ENCODE assay signal across 8 mouse cellular contexts in genomic region chr2:18800646-18801251, GRCm38 (mm10).
DNase-seq lines count a peak whose midpoint lies in the region; ATAC-seq and TF ChIP-seq lines count a peak whose summit lies in the region.

No protein-coding gene starts in this region.

- 2% methylated on average over 24 of the region's 24 CpGs for WGBS in heart, embryonic 12.5 days
- 6% methylated on average over 24 of the region's 24 CpGs for WGBS in heart, embryonic 16.5 days
- WGBS in midbrain, embryonic 11.5 days: under 1% methylated on average over 24 of the region's 24 CpGs

- H3K36me3 ChIP-seq in heart, embryonic 12.5 days: no peaks in the 10 kb centered on the region
- no peaks in the 10 kb centered on the region for H3K36me3 ChIP-seq in heart, embryonic 16.5 days (ENCODE audit: control insufficient read depth, insufficient read depth)
- no peaks in the 10 kb centered on the region for H3K36me3 ChIP-seq in midbrain, embryonic 11.5 days (ENCODE audit: control insufficient read depth, insufficient read depth, low read length)

- no peak for DNase-seq in heart, adult 8-10 months (ENCODE audit: low spot score)
- DNase-seq in brain, embryonic 14.5 days (ENCODE audit: low read depth): peak; percentile 75
- DNase-seq in midbrain, embryonic 11.5 days (ENCODE audit: low spot score, missing footprints): peak; percentile 95
- no peak for DNase-seq in ovary, postnatal 36 days (ENCODE audit: low spot score)
- no peak for DNase-seq in thymus, adult 18-20 months
- DNase-seq in lung, postnatal 10 days: no peak

- peak overlapping the region; percentile 47 for H3K4me3 ChIP-seq in heart, embryonic 12.5 days
- peak overlapping the region; percentile 59 for H3K4me3 ChIP-seq in heart, embryonic 16.5 days (ENCODE audit: low read length)
- H3K4me3 ChIP-seq in midbrain, embryonic 11.5 days (ENCODE audit: low read depth, low read length): peak overlapping the region; percentile 28

- no peak for TF ChIP-seq POLR2A in brain, embryonic 14.5 days (IDR thresholded peaks at IDR 0.05; ENCODE audit: borderline replicate concordance, extremely low read depth, insufficient read depth, insufficient read length, poor library complexity, severe bottlenecking)

- ATAC-seq in heart, embryonic 12.5 days (ENCODE audit: insufficient number of reproducible peaks, low FRiP score): no peak
- ATAC-seq in heart, embryonic 16.5 days (replicated peaks; ENCODE audit: extremely low read depth, insufficient read depth, low FRiP score): no peak
- ATAC-seq in midbrain, embryonic 11.5 days (ENCODE audit: low FRiP score): peak; percentile 23

- peaks cover 74% of the 10 kb centered on the region for H3K27me3 ChIP-seq in heart, embryonic 12.5 days (replicated peaks)
- H3K27me3 ChIP-seq in heart, embryonic 16.5 days (ENCODE audit: control insufficient read depth, insufficient read depth, low read length): peaks cover 43% of the 10 kb centered on the region
- H3K27me3 ChIP-seq in midbrain, embryonic 11.5 days (ENCODE audit: control insufficient read depth, insufficient read depth, low read length): peaks cover 17% of the 10 kb centered on the region

- peak overlapping the region; percentile 36 for H3K9ac ChIP-seq in heart, embryonic 12.5 days
- H3K9ac ChIP-seq in heart, embryonic 16.5 days (ENCODE audit: low read length): peak overlapping the region; percentile 61
- peak overlapping the region; percentile 48; the same call in 1 of the 2 replicates for H3K9ac ChIP-seq in midbrain, embryonic 11.5 days (ENCODE audit: low read length)

- peaks cover 14% of the 10 kb centered on the region for H3K4me1 ChIP-seq in heart, embryonic 12.5 days (replicated peaks)
- peaks cover 19% of the 10 kb centered on the region for H3K4me1 ChIP-seq in heart, embryonic 16.5 days (ENCODE audit: control insufficient read depth, insufficient read depth, low read length)
- H3K4me1 ChIP-seq in midbrain, embryonic 11.5 days (ENCODE audit: control insufficient read depth, insufficient read depth, low read length): peaks cover 23% of the 10 kb centered on the region

- peak overlapping the region; percentile 75 for H3K4me2 ChIP-seq in heart, embryonic 12.5 days
- H3K4me2 ChIP-seq in heart, embryonic 16.5 days (ENCODE audit: low read depth, low read length): peak overlapping the region; percentile 92
- H3K4me2 ChIP-seq in midbrain, embryonic 11.5 days: peak overlapping the region; percentile 58

- no peak for TF ChIP-seq CTCF in brain, embryonic 14.5 days (IDR thresholded peaks at IDR 0.05; ENCODE audit: borderline replicate concordance, extremely low read depth, insufficient read depth, insufficient read length)

- H3K9me3 ChIP-seq in heart, embryonic 12.5 days (replicated peaks): no peaks in the 10 kb centered on the region
- H3K9me3 ChIP-seq in heart, embryonic 16.5 days (replicated peaks; ENCODE audit: control insufficient read depth, low read length): no peaks in the 10 kb centered on the region
- H3K9me3 ChIP-seq in midbrain, embryonic 11.5 days (ENCODE audit: control insufficient read depth, low read length): no peaks in the 10 kb centered on the region

- no peak overlapping the region for H3K27ac ChIP-seq in heart, embryonic 12.5 days (ENCODE audit: poor library complexity, severe bottlenecking)
- no peak overlapping the region for H3K27ac ChIP-seq in heart, embryonic 16.5 days (ENCODE audit: low read length)
- H3K27ac ChIP-seq in midbrain, embryonic 11.5 days (ENCODE audit: low read depth, low read length): peak overlapping the region; percentile 60

Comparison
In these comparisons a context has a peak if more than half of its experiments do, and no peak if none do; other contexts are left out.
1. DNase-seq: peak in brain, embryonic 14.5 days (single experiment) and midbrain, embryonic 11.5 days (single experiment); none in heart, adult 8-10 months (single experiment), ovary, postnatal 36 days (single experiment), thymus, adult 18-20 months (0 of 2) and lung, postnatal 10 days (single experiment).
2. Peak in every context shown above with its lines, with median percentiles within 50 percentile points of each other: H3K4me2 ChIP-seq, H3K4me3 ChIP-seq and H3K9ac ChIP-seq.